Mouse (Mus musculus) cortical plate, adult 2 months (tissue): ENCODE data around the gene Pelp1.

Experiments used
- CTCF ChIP-seq: fragments of 200-500 bp; IDR thresholded peaks from 2 replicates; pipeline ENCODE4 v1.5.1; 2011; ENCODE audit warnings: mild to moderate bottlenecking, control low read depth, low read length; ENCODE audit not compliant: insufficient read depth; ENCODE audit errors: extremely low read depth
- POLR2A ChIP-seq: fragments of 200-500 bp; IDR thresholded peaks from 2 replicates; pipeline ENCODE4 v1.6.1; 2011; ENCODE audit warnings: mild to moderate bottlenecking, low read length, control low read depth; ENCODE audit not compliant: insufficient read depth; ENCODE audit errors: extremely low read depth

DNA sequence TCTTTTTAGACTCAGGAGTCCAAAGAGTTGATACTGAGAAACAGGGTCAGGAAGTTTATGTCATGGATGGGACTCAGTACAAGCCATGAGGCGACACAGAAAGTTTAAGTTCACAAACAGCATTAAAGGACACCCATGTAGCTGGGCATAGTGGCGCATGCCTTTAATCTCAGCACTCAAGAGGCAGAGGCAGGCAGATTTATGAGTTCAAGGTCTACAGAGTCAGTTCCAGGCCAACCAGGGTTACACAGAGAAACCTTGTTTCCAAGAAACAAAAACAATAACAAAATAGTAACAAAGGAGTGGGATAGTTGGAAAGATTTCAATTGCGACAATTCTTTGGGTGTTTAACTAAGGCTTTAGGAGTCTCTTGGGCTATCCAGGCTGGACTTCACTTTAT, 25.7 kb downstream of the Pelp1 start:
- TF ChIP-seq CTCF (no peak), POLR2A (no peak)
